Mouse (Mus musculus): ENCODE results near the gene Ppp1r3g.

DNA sequence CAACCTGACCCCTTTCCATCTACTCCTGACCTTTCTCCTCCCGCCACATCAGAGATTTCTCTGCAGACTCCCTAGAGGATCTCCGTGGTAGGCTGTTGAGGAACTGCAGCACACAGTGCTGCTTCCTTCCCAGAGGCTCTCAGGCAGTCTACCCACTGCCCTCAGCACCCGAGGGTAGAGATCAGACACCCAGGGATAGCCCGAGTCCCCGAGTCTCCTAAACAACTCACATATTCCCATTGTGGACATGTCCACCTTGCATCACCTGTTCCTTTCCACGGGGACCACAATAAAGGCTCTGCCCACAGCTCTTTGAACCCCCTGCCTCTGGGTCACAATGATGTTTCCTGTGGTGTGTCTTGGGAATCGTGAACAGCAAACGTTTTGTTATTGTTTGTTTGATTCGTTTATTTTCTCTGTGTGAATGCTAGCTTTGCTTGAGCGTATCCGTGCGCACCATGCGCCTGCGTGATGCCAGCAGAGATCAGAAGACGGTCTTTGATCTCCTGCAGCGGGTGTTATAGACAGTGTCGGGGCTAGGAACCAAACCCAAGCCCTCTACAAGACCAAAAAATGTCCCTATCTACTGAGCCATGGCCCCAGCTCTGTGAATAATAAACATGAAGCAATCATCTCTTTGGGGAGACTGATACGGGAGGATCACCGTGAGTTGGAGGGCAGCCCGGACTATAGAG is 11.8 kb upstream of the Ppp1r3g start:
- TF ChIP-seq CTCF (IDR thresholded peaks at IDR 0.05; ENCODE audit: low read depth) (no peak), EP300 (optimal IDR thresholded peaks at IDR 0.05) (no peak)

All from stomach, postnatal 0 days (tissue).